Mouse (Mus musculus): Measurements from ENCODE around the gene Abhd15.

DNA sequence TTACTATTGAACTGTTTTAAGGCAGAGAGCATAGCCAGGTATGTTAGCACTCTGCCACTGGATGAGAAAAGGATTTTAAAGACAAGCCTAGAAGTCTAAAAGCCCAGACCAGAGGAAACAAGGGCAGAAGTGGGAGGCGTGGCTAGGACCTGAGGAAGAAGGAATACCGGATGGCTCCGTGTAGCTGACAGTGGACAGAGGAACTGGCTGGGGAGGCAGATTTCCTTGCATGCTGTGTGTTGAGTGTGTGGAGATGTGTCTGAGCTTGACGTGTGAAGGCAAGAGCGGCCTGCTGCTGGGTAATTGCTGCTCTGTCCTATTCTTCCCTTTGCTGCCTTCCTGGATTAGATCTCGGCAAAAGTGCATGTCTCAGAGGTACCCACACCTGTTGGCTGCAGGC, 12.4 kb upstream of the Abhd15 start:
- TF ChIP-seq CTCF (IDR thresholded peaks at IDR 0.05; ENCODE audit: extremely low read depth, insufficient read depth, low read length) (no peak), POLR2A (IDR thresholded peaks at IDR 0.05; ENCODE audit: extremely low read depth, insufficient read depth, low read length) (no peak)

Data from cortical plate, adult 2 months (tissue).